Mouse (Mus musculus): ENCODE measurements at regions not wholly inside any gene's neighbourhood (a gene's known extent, or its start where the extent isn't known, plus 50 kb on each side); places are given as distances from the start of the nearest gene placed in this dataset.

DNA sequence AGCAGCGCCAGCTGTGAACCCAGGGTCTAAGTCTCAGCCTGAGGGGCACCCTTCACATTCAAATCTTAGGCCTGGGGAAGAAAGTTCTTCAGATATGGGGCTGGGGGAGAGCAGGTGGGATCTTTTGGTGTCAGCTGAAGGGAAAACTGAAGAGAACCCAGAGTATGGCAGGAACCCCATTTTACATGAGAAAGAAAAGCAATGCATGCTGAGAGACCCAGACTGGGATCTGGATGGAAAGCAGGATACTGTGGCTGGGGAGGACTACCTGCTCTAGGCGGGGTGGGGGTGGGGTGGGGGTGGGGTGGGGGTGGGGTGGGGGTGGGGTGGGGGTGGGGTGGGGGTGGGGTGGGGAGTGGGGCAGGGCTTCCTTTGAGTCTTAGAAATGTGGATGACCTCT, 115.2 kb upstream of the Spon1 start:
- TF ChIP-seq CTCF (IDR thresholded peaks at IDR 0.05; ENCODE audit: control insufficient read depth, insufficient read depth, low read length), result no peak
- TF ChIP-seq POLR2A (IDR thresholded peaks at IDR 0.05; ENCODE audit: borderline replicate concordance, control insufficient read depth, low read depth, low read length), result no peak
